Mouse (Mus musculus): ENCODE data around the gene Tgfa. TPM values are rescaled to one million over a fixed set of nuclear protein-coding genes. Genes with fewer than 3 reads are reported as not detected.

The Tgfa gene
- polyA plus RNA-seq, 1 experiment from 2014 or later, result 4.9 TPM

GRCm38 (mm10) chr6:86270373-86271068, 75.5 kb downstream of the Tgfa start:
- H3K9ac ChIP-seq, result no peak overlapping the region
- no peak for DNase-seq
- no peaks in the 10 kb centered on the region for H3K36me3 ChIP-seq (ENCODE audit: insufficient read depth)
- H3K4me2 ChIP-seq, result no peak overlapping the region
- TF ChIP-seq CTCF (IDR thresholded peaks at IDR 0.05; ENCODE audit: low read depth), result no peak
- WGBS, result 47% methylated on average over 8 of the region's 8 CpGs
- ATAC-seq (ENCODE audit: insufficient read depth), result no peak
- no peaks in the 10 kb centered on the region for H3K4me1 ChIP-seq (ENCODE audit: insufficient read depth)
- H3K27me3 ChIP-seq (ENCODE audit: insufficient read depth, low read length), result no peaks in the 10 kb centered on the region
- no peak overlapping the region for H3K4me3 ChIP-seq (ENCODE audit: low read depth, low read length)
- no peak overlapping the region for H3K27ac ChIP-seq (ENCODE audit: low read depth)
- no peaks in the 10 kb centered on the region for H3K9me3 ChIP-seq (ENCODE audit: low read depth, low read length)

GRCm38 (mm10) chr6:86271130-86271529, 76.1 kb downstream of the Tgfa start:
- no peaks in the 10 kb centered on the region for H3K36me3 ChIP-seq (ENCODE audit: insufficient read depth)
- 59% methylated on average over 5 of the region's 5 CpGs for WGBS
- H3K4me1 ChIP-seq (ENCODE audit: insufficient read depth), result no peaks in the 10 kb centered on the region
- H3K27me3 ChIP-seq (ENCODE audit: insufficient read depth, low read length), result no peaks in the 10 kb centered on the region
- H3K9me3 ChIP-seq (ENCODE audit: low read depth, low read length), result no peaks in the 10 kb centered on the region
- ATAC-seq (ENCODE audit: insufficient read depth) (no peak), DNase-seq (no peak)
- no peak overlapping the region for H3K27ac ChIP-seq (ENCODE audit: low read depth)
- no peak overlapping the region for H3K4me2 ChIP-seq
- H3K9ac ChIP-seq, result no peak overlapping the region
- H3K4me3 ChIP-seq (ENCODE audit: low read depth, low read length), result no peak overlapping the region
- TF ChIP-seq CTCF (IDR thresholded peaks at IDR 0.05; ENCODE audit: low read depth), result no peak

- ATAC-seq (ENCODE audit: insufficient read depth) (no peak), DNase-seq (no peak)
- 79% methylated on average over 4 of the region's 4 CpGs for WGBS
- H3K4me3 ChIP-seq (ENCODE audit: low read depth, low read length), result no peak overlapping the region
- H3K4me1 ChIP-seq (ENCODE audit: insufficient read depth), result no peaks in the 10 kb centered on the region
- no peak overlapping the region for H3K4me2 ChIP-seq
- H3K36me3 ChIP-seq (ENCODE audit: insufficient read depth), result no peaks in the 10 kb centered on the region
- H3K27ac ChIP-seq (ENCODE audit: low read depth), result no peak overlapping the region
- no peak for TF ChIP-seq CTCF (IDR thresholded peaks at IDR 0.05; ENCODE audit: low read depth)
- H3K9me3 ChIP-seq (ENCODE audit: low read depth, low read length), result no peaks in the 10 kb centered on the region
- H3K9ac ChIP-seq, result no peak overlapping the region
- H3K27me3 ChIP-seq (ENCODE audit: insufficient read depth, low read length), result no peaks in the 10 kb centered on the region
These were observed 80.7 kb downstream of the Tgfa start for GRCm38 (mm10) chr6:86275704-86276103.

GRCm38 (mm10) chr6:86276816-86277215, 81.8 kb downstream of the Tgfa start:
- ATAC-seq (ENCODE audit: insufficient read depth) (no peak), DNase-seq (no peak)
- H3K27ac ChIP-seq (ENCODE audit: low read depth), result no peak overlapping the region
- H3K9me3 ChIP-seq (ENCODE audit: low read depth, low read length), result no peaks in the 10 kb centered on the region
- H3K4me2 ChIP-seq, result no peak overlapping the region
- H3K4me1 ChIP-seq (ENCODE audit: insufficient read depth), result no peaks in the 10 kb centered on the region
- no peaks in the 10 kb centered on the region for H3K27me3 ChIP-seq (ENCODE audit: insufficient read depth, low read length)
- H3K36me3 ChIP-seq (ENCODE audit: insufficient read depth), result no peaks in the 10 kb centered on the region
- no peak overlapping the region for H3K9ac ChIP-seq
- 76% methylated on average over 2 of the region's 2 CpGs for WGBS
- no peak overlapping the region for H3K4me3 ChIP-seq (ENCODE audit: low read depth, low read length)
- TF ChIP-seq CTCF (IDR thresholded peaks at IDR 0.05; ENCODE audit: low read depth), result no peak

- Histone ChIP-seq H3K9ac (no peak overlapping the region), H3K9me3 (ENCODE audit: low read depth, low read length) (no peaks in the 10 kb centered on the region), H3K4me2 (no peak overlapping the region), H3K4me3 (ENCODE audit: low read depth, low read length) (no peak overlapping the region), H3K27ac (ENCODE audit: low read depth) (no peak overlapping the region), H3K4me1 (ENCODE audit: insufficient read depth) (no peaks in the 10 kb centered on the region), H3K27me3 (ENCODE audit: insufficient read depth, low read length) (no peaks in the 10 kb centered on the region), H3K36me3 (ENCODE audit: insufficient read depth) (no peaks in the 10 kb centered on the region)
- no peak for TF ChIP-seq CTCF (IDR thresholded peaks at IDR 0.05; ENCODE audit: low read depth)
- no peak for ATAC-seq (ENCODE audit: insufficient read depth)
- no peak for DNase-seq
- 70% methylated on average over 7 of the region's 7 CpGs for WGBS
These were observed 82.6 kb downstream of the Tgfa start for GRCm38 (mm10) chr6:86277620-86278019.

GRCm38 (mm10) chr6:86281573-86282210, 86.7 kb downstream of the Tgfa start:
- H3K4me1 ChIP-seq (ENCODE audit: insufficient read depth), result no peaks in the 10 kb centered on the region
- H3K9ac ChIP-seq, result no peak overlapping the region
- H3K4me2 ChIP-seq, result no peak overlapping the region
- H3K27ac ChIP-seq (ENCODE audit: low read depth), result no peak overlapping the region
- no peaks in the 10 kb centered on the region for H3K36me3 ChIP-seq (ENCODE audit: insufficient read depth)
- 81% methylated on average over 11 of the region's 11 CpGs for WGBS
- no peak overlapping the region for H3K4me3 ChIP-seq (ENCODE audit: low read depth, low read length)
- H3K9me3 ChIP-seq (ENCODE audit: low read depth, low read length), result no peaks in the 10 kb centered on the region
- DNase-seq (no peak), ATAC-seq (ENCODE audit: insufficient read depth) (no peak)
- H3K27me3 ChIP-seq (ENCODE audit: insufficient read depth, low read length), result no peaks in the 10 kb centered on the region
- no peak for TF ChIP-seq CTCF (IDR thresholded peaks at IDR 0.05; ENCODE audit: low read depth)

GRCm38 (mm10) chr6:86293301-86293700, 98.3 kb downstream of the Tgfa start:
- Histone ChIP-seq H3K9me3 (ENCODE audit: low read depth, low read length) (no peaks in the 10 kb centered on the region), H3K4me1 (ENCODE audit: insufficient read depth) (no peaks in the 10 kb centered on the region), H3K4me3 (ENCODE audit: low read depth, low read length) (no peak overlapping the region), H3K36me3 (ENCODE audit: insufficient read depth) (no peaks in the 10 kb centered on the region), H3K9ac (no peak overlapping the region), H3K27ac (ENCODE audit: low read depth) (no peak overlapping the region), H3K27me3 (ENCODE audit: insufficient read depth, low read length) (no peaks in the 10 kb centered on the region), H3K4me2 (no peak overlapping the region)
- 80% methylated on average over 8 of the region's 8 CpGs for WGBS
- DNase-seq (no peak), ATAC-seq (ENCODE audit: insufficient read depth) (no peak)
- no peak for TF ChIP-seq CTCF (IDR thresholded peaks at IDR 0.05; ENCODE audit: low read depth)

All from lung, embryonic 14.5 days (tissue).